Mouse (Mus musculus) MEL (cell line): ENCODE measurements around the gene Hspa1a. TPM values are rescaled to one million over a fixed set of nuclear protein-coding genes. Genes with fewer than 3 reads are reported as not detected.
"Not testable (repeated sequence)": the region's sequence is repeated elsewhere in the genome, so short reads cannot be mapped to it uniquely, and the experiment has no call there.

ENCODE experiments used
- DNase-seq: peaks from one replicate; pipeline ENCODE4 v3.0.0; 2011; ENCODE audit warnings: low read depth, low spot score
- H3K27ac ChIP-seq: 2 replicates; pipeline ENCODE4 v1.5.1; 2012; ENCODE audit warnings: low read depth, mild to moderate bottlenecking, control low read depth, low read length, moderate library complexity; ENCODE audit not compliant: control insufficient read depth
- H3K27me3 ChIP-seq, 2 experiments: fragments of 150-350 bp in 1 of 2; sonication (generic) in 1 of 2; 2 replicates each; pipeline ENCODE4 v1.6.1; 2012; ENCODE audit warnings: low read length in 2 of 2, mild to moderate bottlenecking in 2 of 2, improper control_type of control experiment in 1 of 2, moderate library complexity in 1 of 2; ENCODE audit not compliant: insufficient read depth in 2 of 2, control insufficient read depth in 1 of 2
- H3K36me3 ChIP-seq, 2 experiments: 2 replicates each; pipeline ENCODE4 v1.6.1; 2012 to 2014; ENCODE audit warnings: low read length in 2 of 2, improper control_type of control experiment in 1 of 2, inconsistent platforms in 1 of 2, mild to moderate bottlenecking in 1 of 2; ENCODE audit not compliant: insufficient read depth in 2 of 2, control insufficient read depth in 1 of 2
- H3K4me1 ChIP-seq, 2 experiments: fragments of 150-350 bp in 1 of 2; sonication (generic) in 1 of 2; 2 replicates each; pipeline ENCODE4 v1.6.1; 2012; ENCODE audit warnings: low read length in 2 of 2, improper control_type of control experiment in 1 of 2, mild to moderate bottlenecking in 1 of 2; ENCODE audit not compliant: insufficient read depth in 2 of 2, control insufficient read depth in 1 of 2
- H3K4me3 ChIP-seq, 2 experiments: fragments of 150-350 bp in 1 of 2; sonication (generic) in 1 of 2; 2 replicates each; pipeline ENCODE4 v1.5.1; 2012; ENCODE audit warnings: low read depth in 2 of 2, low read length in 2 of 2, mild to moderate bottlenecking in 2 of 2, moderate library complexity in 2 of 2, control low read depth in 1 of 2, improper control_type of control experiment in 1 of 2; ENCODE audit not compliant: control insufficient read depth in 1 of 2, insufficient read depth in 1 of 2
- H3K79me2 ChIP-seq: 2 replicates; pipeline ENCODE4 v1.6.1; 2012; ENCODE audit warnings: mild to moderate bottlenecking, low read length, moderate library complexity; ENCODE audit not compliant: control insufficient read depth, poor library complexity, insufficient read depth
- H3K9ac ChIP-seq: 2 replicates; pipeline ENCODE4 v1.6.1; 2012; ENCODE audit warnings: low read depth, mild to moderate bottlenecking, control low read depth, low read length, moderate library complexity; ENCODE audit not compliant: control insufficient read depth, poor library complexity, severe bottlenecking
- H3K9me3 ChIP-seq: fragments of 150-350 bp; sonication (generic); replicated peaks from 2 replicates; pipeline ENCODE4 v1.6.1; 2012; ENCODE audit warnings: mild to moderate bottlenecking, low read length, improper control_type of control experiment, moderate library complexity; ENCODE audit not compliant: insufficient read depth
- CHD1 ChIP-seq: IDR thresholded peaks from 2 replicates; pipeline ENCODE4 v1.6.1; 2012; ENCODE audit warnings: low read depth, mild to moderate bottlenecking, inconsistent platforms, low read length, improper control_type of control experiment
- ETS1 ChIP-seq: IDR thresholded peaks from 2 replicates; pipeline ENCODE4 v1.6.1; 2012; ENCODE audit warnings: low read depth, mild to moderate bottlenecking, inconsistent platforms, low read length, improper control_type of control experiment, moderate library complexity
- HCFC1 ChIP-seq: IDR thresholded peaks from 2 replicates; pipeline ENCODE4 v1.6.1; 2012; ENCODE audit warnings: low read depth, mild to moderate bottlenecking, inconsistent platforms, low read length, improper control_type of control experiment, moderate library complexity
- JUND ChIP-seq: IDR thresholded peaks from 2 replicates; pipeline ENCODE4 v1.6.1; 2011; ENCODE audit warnings: low read depth, mild to moderate bottlenecking, improper control_type of control experiment, low read length
- KAT2A ChIP-seq: conservative IDR thresholded peaks from 2 replicates; pipeline ENCODE4 v1.6.1; 2012; ENCODE audit warnings: low read depth, low read length, improper control_type of control experiment, inconsistent platforms
- MAFK ChIP-seq: IDR thresholded peaks from 2 replicates; pipeline ENCODE4 v1.6.1; 2011; ENCODE audit warnings: low read depth, mild to moderate bottlenecking, low read length, improper control_type of control experiment, borderline replicate concordance
- MAZ ChIP-seq: IDR thresholded peaks from 2 replicates; pipeline ENCODE4 v1.6.1; 2012; ENCODE audit warnings: low read depth, mild to moderate bottlenecking, inconsistent platforms, low read length, improper control_type of control experiment
- MXI1 ChIP-seq: IDR thresholded peaks from 2 replicates; pipeline ENCODE4 v1.6.1; 2011; ENCODE audit warnings: mild to moderate bottlenecking, low read depth, low read length, improper control_type of control experiment
- MYB ChIP-seq: IDR thresholded peaks from 2 replicates; pipeline ENCODE4 v1.6.1; 2011; ENCODE audit warnings: mild to moderate bottlenecking, low read depth, low read length, improper control_type of control experiment
- NELFE ChIP-seq: IDR thresholded peaks from 2 replicates; pipeline ENCODE4 v1.6.1; 2011; ENCODE audit warnings: low read depth, low read length, improper control_type of control experiment
- NRF1 ChIP-seq: IDR thresholded peaks from 2 replicates; pipeline ENCODE4 v1.6.1; 2014; ENCODE audit warnings: low read depth, mild to moderate bottlenecking, inconsistent platforms, low read length, improper control_type of control experiment, moderate library complexity; ENCODE audit not compliant: poor library complexity, insufficient read depth, severe bottlenecking
- POLR2A ChIP-seq, 2 experiments: IDR thresholded peaks; 2 replicates each; pipeline ENCODE4 v1.6.1; 2011 to 2012; ENCODE audit warnings: low read length in 2 of 2, mild to moderate bottlenecking in 2 of 2, control low read depth in 1 of 2, improper control_type of control experiment in 1 of 2, low read depth in 1 of 2, moderate library complexity in 1 of 2; ENCODE audit not compliant: control insufficient read depth in 1 of 2, insufficient read depth in 1 of 2, poor library complexity in 1 of 2
- POLR2AphosphoS2 ChIP-seq: IDR thresholded peaks from 2 replicates; pipeline ENCODE4 v1.6.1; 2011; ENCODE audit warnings: low read length, improper control_type of control experiment
- TBP ChIP-seq: IDR thresholded peaks from 2 replicates; pipeline ENCODE4 v1.8.0; 2011; ENCODE audit warnings: low read depth, low read length, improper control_type of control experiment
- TCF12 ChIP-seq: IDR thresholded peaks from 2 replicates; pipeline ENCODE4 v1.6.1; 2014; ENCODE audit warnings: low read depth, mild to moderate bottlenecking, inconsistent platforms, low read length, improper control_type of control experiment, moderate library complexity
- UBTF ChIP-seq: IDR thresholded peaks from 2 replicates; pipeline ENCODE4 v1.6.1; 2012; ENCODE audit warnings: low read depth, mild to moderate bottlenecking, inconsistent platforms, low read length, improper control_type of control experiment, moderate library complexity, borderline replicate concordance; ENCODE audit not compliant: insufficient read depth
- USF2 ChIP-seq, 2 experiments: IDR thresholded peaks; 2 replicates each; pipeline ENCODE4 v1.6.1; 2011 to 2012; ENCODE audit warnings: improper control_type of control experiment in 2 of 2, low read length in 2 of 2, borderline replicate concordance in 1 of 2, inconsistent platforms in 1 of 2, low read depth in 1 of 2, mild to moderate bottlenecking in 1 of 2; ENCODE audit not compliant: insufficient read depth in 1 of 2
- ZC3H11A ChIP-seq: IDR thresholded peaks from 2 replicates; pipeline ENCODE4 v1.6.1; 2012; ENCODE audit warnings: low read depth, mild to moderate bottlenecking, inconsistent platforms, low read length, improper control_type of control experiment
- ZKSCAN1 ChIP-seq: IDR thresholded peaks from 2 replicates; pipeline ENCODE4 v1.6.1; 2012; ENCODE audit warnings: low read depth, mild to moderate bottlenecking, inconsistent platforms, low read length, improper control_type of control experiment, moderate library complexity
- ZMIZ1 ChIP-seq: IDR thresholded peaks from 2 replicates; pipeline ENCODE4 v1.6.1; 2012; ENCODE audit warnings: low read depth, mild to moderate bottlenecking, inconsistent platforms, low read length, improper control_type of control experiment, moderate library complexity
- polyA plus RNA-seq, 2 experiments: library from polyadenylated mRNA; stranded (reverse) in 1 of 2; unstranded in 1 of 2; fragments of >175 nt in 1 of 2; fragments of >200 nt in 1 of 2; gene quantifications; 2 replicates each; pipeline versions ENCODE4 v1.2.1 to v1.2.4; 2012; ENCODE audit warnings: low replicate concordance in 2 of 2, low read depth in 1 of 2; ENCODE audit not compliant: insufficient read length in 2 of 2, insufficient read depth in 1 of 2, missing spikeins in 1 of 2
- total RNA-seq: library from RNA; depleted of rRNA; stranded (reverse); fragments of 300-350 nt; gene quantifications from 2 replicates; pipeline ENCODE4 v1.2.3, GENCODE M21; 2012

Hspa1a gene
- total and polyA plus RNA-seq, 3 experiments, result not detected

DNA sequence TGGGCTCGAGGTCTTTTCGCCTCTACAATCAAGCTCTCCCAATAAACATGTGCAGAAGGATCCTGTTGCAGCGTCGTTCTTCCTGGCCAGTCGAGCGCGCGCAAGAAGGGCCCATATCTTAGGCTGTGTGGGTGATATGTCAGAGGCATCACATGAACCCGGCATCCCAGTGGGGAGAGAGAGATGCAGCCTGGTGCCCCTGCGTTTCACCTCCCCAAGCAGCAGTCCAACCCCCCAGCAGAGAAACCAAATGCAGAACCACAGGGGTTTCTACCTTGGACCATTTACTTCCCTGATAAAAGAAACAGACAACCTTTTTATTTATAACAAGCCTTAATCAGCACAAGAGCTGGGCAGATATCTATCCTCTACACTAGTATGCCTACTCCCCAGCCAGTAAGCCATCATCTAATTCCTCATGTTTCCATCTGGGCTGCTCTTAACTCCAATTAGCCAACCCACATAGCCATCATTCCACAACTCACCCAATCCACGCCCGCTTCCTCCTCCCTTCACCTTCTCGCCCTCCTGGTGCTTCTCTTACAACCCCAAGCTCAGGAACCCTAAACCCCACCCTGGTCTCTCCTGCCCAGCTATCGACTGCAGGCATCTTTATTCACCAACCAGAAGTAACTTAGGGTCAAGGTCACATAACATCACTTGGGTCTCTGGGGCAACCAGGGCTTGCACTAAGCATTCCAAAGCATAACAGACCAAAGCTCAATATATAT is 24.6 kb upstream of the Hspa1a start:
- peak; percentile 73 for DNase-seq
- Histone ChIP-seq H3K9ac (peak overlapping the region; percentile 98), H3K4me3 (peak overlapping the region; percentile 70 to 86), H3K9me3 (no peaks in the 10 kb centered on the region), H3K79me2 (peaks cover 41% of the 10 kb centered on the region)
- TF ChIP-seq HCFC1 (no peak), MYB (peak; percentile 79), UBTF (no peak), USF2 (IDR thresholded peaks at IDR 0.05; ENCODE audit: borderline replicate concordance in 1 of 2, insufficient read depth in 1 of 2, low read depth in 1 of 2, low read length in 2 of 2) (no peak), POLR2A (IDR thresholded peaks at IDR 0.05; ENCODE audit: control insufficient read depth in 1 of 2, insufficient read depth in 1 of 2, low read depth in 1 of 2, low read length in 2 of 2, poor library complexity in 1 of 2) (peak; percentile 29 to 64; a peak in 1 of 4 replicates), KAT2A (no peak), TBP (peak; percentile 39; the same call in 1 of the 2 replicates), MAFK (no peak), MAZ (no peak), JUND (no peak), NRF1 (no peak), ZMIZ1 (peak; percentile 62), ZKSCAN1 (no peak), TCF12 (no peak), NELFE (no peak), ZC3H11A (no peak), POLR2AphosphoS2 (peak; percentile 94)
- TF ChIP-seq, all 39 proteins: peak for 5
- Histone ChIP-seq H3K27me3 (no peaks in the 10 kb centered on the region), H3K4me1 (no peaks in the 10 kb centered on the region), H3K27ac (peak overlapping the region; percentile 99), H3K36me3 (no peaks in the 10 kb centered on the region; a peak in 2 of 4 replicates)

DNA sequence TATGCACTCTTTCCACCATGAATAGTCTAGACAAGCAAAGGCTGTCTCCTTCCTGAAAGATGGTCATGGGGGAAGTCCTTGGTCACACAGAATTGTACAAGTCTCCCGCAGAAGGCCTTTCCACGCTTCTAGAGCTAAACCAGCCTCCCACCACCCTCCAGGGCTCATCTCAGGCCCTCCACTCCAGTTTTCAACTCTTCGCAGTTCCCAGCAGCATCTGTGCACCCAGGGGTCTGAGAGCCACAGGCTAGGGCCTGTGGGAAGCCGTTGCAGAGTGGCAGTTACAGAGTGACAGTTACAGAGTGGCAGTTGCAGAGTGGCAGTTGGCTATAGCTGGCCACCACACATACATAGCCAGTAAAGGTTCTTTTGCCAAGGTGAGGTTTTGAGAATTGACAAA is 24.0 kb upstream of the Hspa1a start:
- H3K36me3 ChIP-seq, result not testable (repeated sequence)

More for the DNA sequence above, 24.0 kb upstream of the Hspa1a start:
- peak overlapping the region; percentile 73 for H3K27ac ChIP-seq
- H3K9ac ChIP-seq, result peak overlapping the region; percentile 4; the same call in 1 of the 2 replicates
- TF ChIP-seq ETS1 (0 out of 2 replicates have a peak, but pooled peaks have one; percentile 11), MXI1 (0 out of 2 replicates have a peak, but pooled peaks have one; percentile 34), MYB (peak; percentile 84; the same call in 1 of the 2 replicates), KAT2A (0 out of 2 replicates have a peak, but pooled peaks have one; percentile 12), CHD1 (0 out of 2 replicates have a peak, but pooled peaks have one; percentile 66), NELFE (peak; percentile 47), POLR2A (IDR thresholded peaks at IDR 0.05; ENCODE audit: control insufficient read depth in 1 of 2, insufficient read depth in 1 of 2, low read depth in 1 of 2, low read length in 2 of 2, poor library complexity in 1 of 2) (peak; percentile 45 to 58; a peak in 1 of 4 replicates)
- H3K79me2 ChIP-seq, result peaks cover 35% of the 10 kb centered on the region
- not testable (repeated sequence) for H3K4me1 ChIP-seq, H3K27me3 ChIP-seq, H3K4me3 ChIP-seq, H3K9me3 ChIP-seq
- DNase-seq, result peak; percentile 61
